Comparison of ENCODE assay signal across 19 mouse cellular contexts in genomic region chr13:8499551-8499950, GRCm38 (mm10).
DNase-seq lines count a peak whose midpoint lies in the region; ATAC-seq and TF ChIP-seq lines count a peak whose summit lies in the region.
"Had no signal": no experiment of that assay in that cellular context is flagged by ENCODE, and none has a peak within 500 bp of the region (broad histone marks: within the 10 kb centered on the region; RNA-seq: fewer than 3 reads in every experiment).

No protein-coding gene starts in this region.

- no peak overlapping the region for H3K9ac ChIP-seq in embryonic facial prominence, embryonic 14.5 days (ENCODE audit: low read depth, low read length)
- H3K9ac ChIP-seq in kidney, embryonic 14.5 days (ENCODE audit: low read depth, low read length), result no peak overlapping the region
- no peak overlapping the region for H3K9ac ChIP-seq in neural tube, embryonic 11.5 days (ENCODE audit: low read length)
- H3K9ac ChIP-seq in neural tube, embryonic 15.5 days (replicated peaks), result no peak overlapping the region
- H3K9ac ChIP-seq: embryonic facial prominence, embryonic 13.5 days; forebrain, embryonic 13.5 days; limb, embryonic 12.5 days; midbrain, embryonic 12.5 days had no signal

- H3K4me3 ChIP-seq in embryonic facial prominence, embryonic 14.5 days (ENCODE audit: low read depth, low read length), result no peak overlapping the region
- H3K4me3 ChIP-seq in embryonic facial prominence, embryonic 10.5 days, result no peak overlapping the region
- no peak overlapping the region for H3K4me3 ChIP-seq in kidney, adult 2 months (ENCODE audit: insufficient read depth, low read depth, low read length)
- H3K4me3 ChIP-seq in kidney, embryonic 14.5 days (ENCODE audit: low read length), result no peak overlapping the region
- no peak overlapping the region for H3K4me3 ChIP-seq in neural tube, embryonic 11.5 days (ENCODE audit: low read depth, low read length)
- no peak overlapping the region for H3K4me3 ChIP-seq in neural tube, embryonic 15.5 days (replicated peaks)
- H3K4me3 ChIP-seq: embryonic facial prominence, embryonic 13.5 days; forebrain, embryonic 13.5 days; gastrocnemius, adult 2 months; limb, embryonic 12.5 days; midbrain, embryonic 12.5 days; myocyte had no signal

- no peaks in the 10 kb centered on the region for H3K27me3 ChIP-seq in embryonic facial prominence, embryonic 14.5 days (replicated peaks; ENCODE audit: control insufficient read depth, insufficient read depth, low read length)
- H3K27me3 ChIP-seq in embryonic facial prominence, embryonic 10.5 days (replicated peaks; ENCODE audit: low read depth, poor library complexity, severe bottlenecking), result no peaks in the 10 kb centered on the region
- no peaks in the 10 kb centered on the region for H3K27me3 ChIP-seq in kidney, adult 2 months (replicated peaks; ENCODE audit: control insufficient read depth, insufficient read depth, low read length)
- no peaks in the 10 kb centered on the region for H3K27me3 ChIP-seq in kidney, embryonic 14.5 days (ENCODE audit: control insufficient read depth, insufficient read depth, low read length)
- H3K27me3 ChIP-seq in neural tube, embryonic 11.5 days (ENCODE audit: control insufficient read depth, insufficient read depth, low read length), result no peaks in the 10 kb centered on the region
- H3K27me3 ChIP-seq in neural tube, embryonic 15.5 days (replicated peaks), result no peaks in the 10 kb centered on the region
- H3K27me3 ChIP-seq: embryonic facial prominence, embryonic 13.5 days; forebrain, embryonic 13.5 days; limb, embryonic 12.5 days; midbrain, embryonic 12.5 days had no signal

- no peak for DNase-seq in embryonic facial prominence, embryonic 14.5 days (ENCODE audit: low spot score)
- no peak for DNase-seq in embryonic facial prominence, embryonic 10.5 days (ENCODE audit: low spot score)
- peak; percentile 5 for DNase-seq in kidney, adult 2 months
- DNase-seq in neural tube, embryonic 11.5 days (ENCODE audit: low spot score), result no peak
- DNase-seq: adrenal gland, postnatal 25 days; cerebellum, adult 9-10 months; gastrocnemius, adult 2 months; lung, adult 18-20 months; lung, postnatal 10 days had no signal

- H3K36me3 ChIP-seq in embryonic facial prominence, embryonic 14.5 days (ENCODE audit: control insufficient read depth, insufficient read depth, low read length), result no peaks in the 10 kb centered on the region
- H3K36me3 ChIP-seq in embryonic facial prominence, embryonic 10.5 days (replicated peaks), result no peaks in the 10 kb centered on the region
- H3K36me3 ChIP-seq in kidney, adult 2 months (ENCODE audit: control insufficient read depth, insufficient read depth, low read length), result no peaks in the 10 kb centered on the region
- no peaks in the 10 kb centered on the region for H3K36me3 ChIP-seq in kidney, embryonic 14.5 days (ENCODE audit: control insufficient read depth, insufficient read depth, low read length)
- no peaks in the 10 kb centered on the region for H3K36me3 ChIP-seq in neural tube, embryonic 11.5 days (ENCODE audit: control insufficient read depth, insufficient read depth, low read length)
- H3K36me3 ChIP-seq in neural tube, embryonic 15.5 days, result no peaks in the 10 kb centered on the region
- H3K36me3 ChIP-seq: embryonic facial prominence, embryonic 13.5 days; limb, embryonic 12.5 days; midbrain, embryonic 12.5 days had no signal

- ATAC-seq in embryonic facial prominence, embryonic 14.5 days (ENCODE audit: low read depth), result 0 out of 2 replicates have a peak, but pooled peaks have one; percentile 33
- ATAC-seq in kidney, embryonic 14.5 days (ENCODE audit: low FRiP score, low TSS enrichment), result no peak
- ATAC-seq in neural tube, embryonic 11.5 days (ENCODE audit: insufficient read depth, low FRiP score, low TSS enrichment), result peak; percentile 38; the same call in 1 of the 2 replicates
- no peak for ATAC-seq in neural tube, embryonic 15.5 days (ENCODE audit: low FRiP score)
- ATAC-seq in inflammation-experienced regulatory T-cells, adult 6 months, result no peak
- ATAC-seq: CD4-positive, CD25-positive, alpha-beta regulatory T cell, adult 4 months; forebrain, embryonic 13.5 days had no signal

- no peaks in the 10 kb centered on the region for H3K9me3 ChIP-seq in embryonic facial prominence, embryonic 14.5 days (ENCODE audit: control insufficient read depth, low read length)
- no peaks in the 10 kb centered on the region for H3K9me3 ChIP-seq in embryonic facial prominence, embryonic 10.5 days
- no peaks in the 10 kb centered on the region for H3K9me3 ChIP-seq in kidney, embryonic 14.5 days (ENCODE audit: control insufficient read depth, low read length)
- H3K9me3 ChIP-seq in neural tube, embryonic 11.5 days (ENCODE audit: control insufficient read depth, low read length), result no peaks in the 10 kb centered on the region
- no peaks in the 10 kb centered on the region for H3K9me3 ChIP-seq in neural tube, embryonic 15.5 days (replicated peaks)
- H3K9me3 ChIP-seq: embryonic facial prominence, embryonic 13.5 days; forebrain, embryonic 13.5 days; limb, embryonic 12.5 days; midbrain, embryonic 12.5 days had no signal

- WGBS in embryonic facial prominence, embryonic 14.5 days, result 70% methylated on average over 5 of the region's 5 CpGs
- 69% methylated on average over 5 of the region's 5 CpGs for WGBS in embryonic facial prominence, embryonic 10.5 days
- 71% methylated on average over 5 of the region's 5 CpGs for WGBS in kidney, adult 2 months
- WGBS in kidney, embryonic 14.5 days, result 82% methylated on average over 5 of the region's 5 CpGs
- 70% methylated on average over 5 of the region's 5 CpGs for whole genome bisulfite sequencing in neural tube, embryonic 11.5 days
- 52% methylated on average over 5 of the region's 5 CpGs for WGBS in neural tube, embryonic 15.5 days

- H3K27ac ChIP-seq in embryonic facial prominence, embryonic 14.5 days (replicated peaks; ENCODE audit: low read depth, low read length), result no peak overlapping the region
- no peak overlapping the region for H3K27ac ChIP-seq in embryonic facial prominence, embryonic 10.5 days (replicated peaks)
- no peak overlapping the region for H3K27ac ChIP-seq in kidney, adult 2 months (ENCODE audit: insufficient read depth, low read depth, low read length)
- no peak overlapping the region for H3K27ac ChIP-seq in kidney, embryonic 14.5 days (ENCODE audit: low read depth, low read length)
- H3K27ac ChIP-seq in neural tube, embryonic 11.5 days (ENCODE audit: low read depth, low read length), result no peak overlapping the region
- no peak overlapping the region for H3K27ac ChIP-seq in neural tube, embryonic 15.5 days (replicated peaks)
- H3K27ac ChIP-seq: embryonic facial prominence, embryonic 13.5 days; forebrain, embryonic 13.5 days; gastrocnemius, adult 2 months; limb, embryonic 12.5 days; midbrain, embryonic 12.5 days had no signal

- TF ChIP-seq POLR2A in kidney, adult 2 months (IDR thresholded peaks at IDR 0.05; ENCODE audit: low read depth, low read length), result no peak

- H3K4me2 ChIP-seq in embryonic facial prominence, embryonic 14.5 days (ENCODE audit: low read depth, low read length), result no peak overlapping the region
- H3K4me2 ChIP-seq in kidney, embryonic 14.5 days (replicated peaks; ENCODE audit: low read depth, low read length), result no peak overlapping the region
- H3K4me2 ChIP-seq in neural tube, embryonic 11.5 days (ENCODE audit: low read depth), result no peak overlapping the region
- no peak overlapping the region for H3K4me2 ChIP-seq in neural tube, embryonic 15.5 days
- H3K4me2 ChIP-seq: embryonic facial prominence, embryonic 13.5 days; forebrain, embryonic 13.5 days; limb, embryonic 12.5 days; liver, embryonic 11.5 days; midbrain, embryonic 12.5 days had no signal

- no peak for TF ChIP-seq CTCF in kidney, adult 2 months (conservative IDR thresholded peaks at IDR 0.05; ENCODE audit: insufficient read depth, insufficient read length, low read depth, low read length)

- H3K4me1 ChIP-seq in embryonic facial prominence, embryonic 14.5 days (ENCODE audit: control insufficient read depth, insufficient read depth, low read length), result no peaks in the 10 kb centered on the region
- peaks cover 8% of the 10 kb centered on the region for H3K4me1 ChIP-seq in embryonic facial prominence, embryonic 10.5 days
- H3K4me1 ChIP-seq in kidney, adult 2 months (ENCODE audit: control insufficient read depth, insufficient read depth, low read length), result no peaks in the 10 kb centered on the region
- H3K4me1 ChIP-seq in kidney, embryonic 14.5 days (ENCODE audit: control insufficient read depth, insufficient read depth, low read length), result no peaks in the 10 kb centered on the region
- no peaks in the 10 kb centered on the region for H3K4me1 ChIP-seq in neural tube, embryonic 11.5 days (ENCODE audit: control insufficient read depth, insufficient read depth, low read length)
- no peaks in the 10 kb centered on the region for H3K4me1 ChIP-seq in neural tube, embryonic 15.5 days
- H3K4me1 ChIP-seq: embryonic facial prominence, embryonic 13.5 days; forebrain, embryonic 13.5 days; limb, embryonic 12.5 days had no signal

Comparison
In these comparisons a context has a peak if more than half of its experiments do, and no peak if none do; other contexts are left out.
1. ATAC-seq: peak in embryonic facial prominence, embryonic 14.5 days (single experiment) and neural tube, embryonic 11.5 days (single experiment); none in kidney, embryonic 14.5 days (single experiment), neural tube, embryonic 15.5 days (single experiment) and inflammation-experienced regulatory T-cells, adult 6 months (single experiment).